Mouse (Mus musculus) ES-Bruce4 (cell line): Measurements from ENCODE around the gene Slc15a3.

ENCODE experiments used
- CTCF ChIP-seq: IDR thresholded peaks from one replicate; pipeline ENCODE4 v1.8.1; 2011; ENCODE audit warnings: low read depth, low read length
- EP300 ChIP-seq: IDR thresholded peaks from 2 replicates; pipeline ENCODE4 v1.6.1; 2011; ENCODE audit warnings: low read depth, low read length; ENCODE audit not compliant: insufficient read depth

- no peak for TF ChIP-seq EP300
- TF ChIP-seq CTCF: no peak
Observed at GRCm38 (mm10) chr19:10808524-10809233, 30.8 kb upstream of the Slc15a3 start.
